Mouse (Mus musculus): ENCODE measurements around the gene Camk1d. TPM values are rescaled to one million over a fixed set of nuclear protein-coding genes. Genes with fewer than 3 reads are reported as not detected.

The Camk1d gene
- polyA plus RNA-seq, 1 experiment from 2014 or later: 0.94 TPM

DNA sequence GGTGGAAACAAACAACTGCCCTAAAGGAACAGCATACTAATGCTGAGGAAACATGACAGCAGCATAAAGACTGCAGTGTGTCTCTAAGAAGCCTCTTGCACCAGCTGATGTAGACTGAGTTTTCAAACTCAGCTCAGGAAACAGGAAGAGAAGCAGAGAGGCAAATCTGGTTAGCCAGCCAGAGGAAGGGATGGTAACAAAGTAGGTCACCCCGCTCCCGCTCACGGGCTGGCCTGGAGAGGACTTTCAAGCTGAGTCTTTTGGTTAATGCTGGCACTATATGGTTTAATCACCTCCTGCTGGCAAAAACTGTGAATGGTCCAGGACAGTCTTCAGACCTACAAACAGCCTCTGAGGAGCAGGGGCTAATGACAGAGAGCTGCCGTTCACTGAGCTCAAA is 7.7 kb downstream of the Camk1d start:
- H3K27me3 ChIP-seq (ENCODE audit: control insufficient read depth, insufficient read depth, low read length): peaks cover 1% of the 10 kb centered on the region; the same call in 1 of the 2 replicates
- no peak overlapping the region for H3K4me2 ChIP-seq (ENCODE audit: low read depth, low read length)
- H3K4me3 ChIP-seq (ENCODE audit: low read depth, low read length): no peak overlapping the region
- DNase-seq (ENCODE audit: low spot score) (no peak), ATAC-seq (replicated peaks; ENCODE audit: insufficient number of reproducible peaks, low FRiP score, low TSS enrichment, low read depth) (no peak)
- 78% methylated on average over 4 of the region's 4 CpGs for WGBS
- no peaks in the 10 kb centered on the region for H3K9me3 ChIP-seq (replicated peaks; ENCODE audit: control insufficient read depth, low read length)
- H3K4me1 ChIP-seq (ENCODE audit: control insufficient read depth, insufficient read depth, low read length): no peaks in the 10 kb centered on the region
- no peak overlapping the region for H3K27ac ChIP-seq (replicated peaks; ENCODE audit: low read depth, low read length)
- no peak overlapping the region for H3K9ac ChIP-seq (replicated peaks; ENCODE audit: low read length)
- no peaks in the 10 kb centered on the region for H3K36me3 ChIP-seq (replicated peaks; ENCODE audit: control insufficient read depth, insufficient read depth, low read depth, low read length)

DNA sequence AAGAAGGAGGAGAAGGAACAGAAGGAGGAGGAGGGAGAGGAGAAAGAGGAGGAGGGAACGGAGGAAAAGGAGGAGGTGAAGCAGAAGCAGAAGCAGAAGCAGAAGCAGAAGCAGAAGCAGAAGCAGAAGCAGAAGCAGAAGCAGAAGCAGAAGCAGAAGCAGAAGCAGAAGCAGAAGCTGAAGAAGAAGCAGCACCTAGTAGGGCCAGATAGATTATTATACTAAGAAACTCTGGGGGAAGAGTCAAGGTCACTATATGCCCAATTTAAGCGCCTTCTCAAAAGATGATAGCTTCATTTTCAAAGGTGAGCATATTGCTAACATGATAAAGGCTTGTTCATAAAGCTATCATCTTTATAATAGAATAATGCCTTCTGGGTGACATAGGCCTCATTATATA is 11.9 kb downstream of the Camk1d start:
- WGBS: 85% methylated on average over 2 of the region's 2 CpGs
- no peak for DNase-seq (ENCODE audit: low spot score)
- no peak for ATAC-seq (replicated peaks; ENCODE audit: insufficient number of reproducible peaks, low FRiP score, low TSS enrichment, low read depth)
- H3K9ac ChIP-seq (replicated peaks; ENCODE audit: low read length): no peak overlapping the region
- no peak overlapping the region for H3K4me3 ChIP-seq (ENCODE audit: low read depth, low read length)
- no peaks in the 10 kb centered on the region for H3K27me3 ChIP-seq (ENCODE audit: control insufficient read depth, insufficient read depth, low read length)
- H3K27ac ChIP-seq (replicated peaks; ENCODE audit: low read depth, low read length): no peak overlapping the region
- H3K4me2 ChIP-seq (ENCODE audit: low read depth, low read length): no peak overlapping the region
- no peaks in the 10 kb centered on the region for H3K9me3 ChIP-seq (replicated peaks; ENCODE audit: control insufficient read depth, low read length)
- H3K4me1 ChIP-seq (ENCODE audit: control insufficient read depth, insufficient read depth, low read length): no peaks in the 10 kb centered on the region
- no peaks in the 10 kb centered on the region for H3K36me3 ChIP-seq (replicated peaks; ENCODE audit: control insufficient read depth, insufficient read depth, low read depth, low read length)

DNA sequence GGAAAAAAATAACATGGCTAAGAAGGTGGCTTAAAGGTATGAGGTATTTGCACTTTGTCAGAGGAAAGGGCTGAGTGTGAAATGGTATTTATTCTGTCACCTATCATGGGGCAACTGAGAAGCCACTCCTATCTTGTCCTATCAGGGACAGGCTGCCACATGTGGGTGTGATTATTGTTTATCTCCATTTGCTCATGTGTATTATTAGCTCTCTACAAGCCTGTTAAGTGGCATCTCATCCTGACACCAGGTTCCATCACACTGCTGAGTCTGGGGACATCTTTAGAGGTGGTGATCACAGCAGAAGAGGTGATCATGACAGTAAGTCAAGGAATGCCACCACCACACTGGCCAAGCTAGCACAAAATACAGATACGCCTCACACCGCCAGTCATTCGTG is 13.4 kb downstream of the Camk1d start:
- Histone ChIP-seq H3K4me3 (ENCODE audit: low read depth, low read length) (no peak overlapping the region), H3K9me3 (replicated peaks; ENCODE audit: control insufficient read depth, low read length) (no peaks in the 10 kb centered on the region), H3K4me1 (ENCODE audit: control insufficient read depth, insufficient read depth, low read length) (no peaks in the 10 kb centered on the region), H3K9ac (replicated peaks; ENCODE audit: low read length) (no peak overlapping the region), H3K27me3 (ENCODE audit: control insufficient read depth, insufficient read depth, low read length) (no peaks in the 10 kb centered on the region), H3K4me2 (ENCODE audit: low read depth, low read length) (no peak overlapping the region), H3K36me3 (replicated peaks; ENCODE audit: control insufficient read depth, insufficient read depth, low read depth, low read length) (no peaks in the 10 kb centered on the region), H3K27ac (replicated peaks; ENCODE audit: low read depth, low read length) (no peak overlapping the region)
- 95% methylated on average over 3 of the region's 3 CpGs for WGBS
- ATAC-seq (replicated peaks; ENCODE audit: insufficient number of reproducible peaks, low FRiP score, low TSS enrichment, low read depth) (no peak), DNase-seq (ENCODE audit: low spot score) (no peak)

DNA sequence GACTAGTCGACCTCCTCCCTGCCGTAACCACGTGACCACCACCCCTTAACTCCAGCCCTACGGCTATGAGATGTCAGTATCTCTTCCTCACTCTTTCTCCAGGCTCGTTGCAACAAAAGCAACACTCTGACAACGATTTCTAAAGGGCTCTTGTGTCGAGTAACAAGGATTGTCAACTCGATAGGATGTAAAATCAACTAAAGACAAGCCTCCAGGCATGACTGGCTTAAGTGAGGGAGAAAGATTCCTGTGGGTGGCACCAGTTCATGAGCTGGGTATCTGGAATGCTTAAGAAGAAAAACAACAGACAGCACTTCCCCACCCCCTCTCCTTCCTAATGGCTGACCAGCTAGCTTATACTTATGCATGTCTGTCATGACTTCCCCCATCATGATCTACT is 15.9 kb downstream of the Camk1d start:
- WGBS: 40% methylated on average over 8 of the region's 8 CpGs
- DNase-seq (ENCODE audit: low spot score) (no peak), ATAC-seq (replicated peaks; ENCODE audit: insufficient number of reproducible peaks, low FRiP score, low TSS enrichment, low read depth) (no peak)
- H3K9ac ChIP-seq (replicated peaks; ENCODE audit: low read length): no peak overlapping the region
- H3K36me3 ChIP-seq (replicated peaks; ENCODE audit: control insufficient read depth, insufficient read depth, low read depth, low read length): no peaks in the 10 kb centered on the region
- no peaks in the 10 kb centered on the region for H3K27me3 ChIP-seq (ENCODE audit: control insufficient read depth, insufficient read depth, low read length)
- H3K27ac ChIP-seq (replicated peaks; ENCODE audit: low read depth, low read length): no peak overlapping the region
- no peak overlapping the region for H3K4me3 ChIP-seq (ENCODE audit: low read depth, low read length)
- H3K4me2 ChIP-seq (ENCODE audit: low read depth, low read length): no peak overlapping the region
- H3K9me3 ChIP-seq (replicated peaks; ENCODE audit: control insufficient read depth, low read length): no peaks in the 10 kb centered on the region
- no peaks in the 10 kb centered on the region for H3K4me1 ChIP-seq (ENCODE audit: control insufficient read depth, insufficient read depth, low read length)

DNA sequence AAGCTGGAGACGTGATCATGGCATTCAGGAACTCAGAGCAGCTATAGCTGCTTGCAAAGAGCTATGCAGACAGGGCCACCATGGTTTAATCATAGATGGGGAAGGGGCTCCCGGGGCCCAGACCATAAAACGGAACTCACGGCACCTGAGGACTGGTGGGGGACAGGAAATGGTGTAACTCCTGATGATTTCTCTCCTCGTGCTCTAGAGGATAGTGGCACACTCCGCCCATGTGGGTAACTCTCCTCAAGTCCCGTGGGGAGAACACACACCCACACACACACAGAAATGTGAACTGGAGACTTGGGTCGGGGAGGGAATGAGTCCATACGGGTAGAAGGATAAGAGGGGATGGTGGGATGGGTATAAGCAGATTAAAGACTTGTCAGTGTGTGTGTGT is 20.2 kb downstream of the Camk1d start:
- Histone ChIP-seq H3K9me3 (replicated peaks; ENCODE audit: control insufficient read depth, low read length) (no peaks in the 10 kb centered on the region), H3K4me2 (ENCODE audit: low read depth, low read length) (no peak overlapping the region), H3K36me3 (replicated peaks; ENCODE audit: control insufficient read depth, insufficient read depth, low read depth, low read length) (no peaks in the 10 kb centered on the region), H3K4me1 (ENCODE audit: control insufficient read depth, insufficient read depth, low read length) (no peaks in the 10 kb centered on the region), H3K27me3 (ENCODE audit: control insufficient read depth, insufficient read depth, low read length) (no peaks in the 10 kb centered on the region), H3K9ac (replicated peaks; ENCODE audit: low read length) (no peak overlapping the region), H3K4me3 (ENCODE audit: low read depth, low read length) (no peak overlapping the region), H3K27ac (replicated peaks; ENCODE audit: low read depth, low read length) (no peak overlapping the region)
- ATAC-seq (replicated peaks; ENCODE audit: insufficient number of reproducible peaks, low FRiP score, low TSS enrichment, low read depth) (no peak), DNase-seq (ENCODE audit: low spot score) (no peak)
- 88% methylated on average over 9 of the region's 9 CpGs for WGBS

DNA sequence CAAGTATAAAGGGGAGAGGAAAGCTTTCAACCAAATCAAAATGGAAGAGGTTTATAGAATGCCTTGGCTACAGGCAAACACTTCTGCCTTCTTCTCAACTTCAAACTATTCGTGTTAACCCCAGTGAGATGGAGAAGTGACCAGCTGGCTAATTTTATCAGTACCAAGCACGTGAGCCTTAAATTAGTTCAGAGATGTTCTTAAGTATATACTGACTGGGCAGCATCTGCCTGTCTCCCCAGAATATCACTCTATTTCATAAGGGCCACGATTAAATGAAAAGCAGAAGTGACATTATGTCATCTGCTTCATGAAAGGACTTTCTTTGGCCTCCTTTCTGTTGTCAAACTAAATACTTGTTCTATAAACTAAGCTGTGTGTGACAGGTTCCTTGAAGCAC is 22.6 kb downstream of the Camk1d start:
- H3K4me1 ChIP-seq (ENCODE audit: control insufficient read depth, insufficient read depth, low read length): no peaks in the 10 kb centered on the region
- 76% methylated on average over 3 of the region's 3 CpGs for WGBS
- H3K27me3 ChIP-seq (ENCODE audit: control insufficient read depth, insufficient read depth, low read length): no peaks in the 10 kb centered on the region
- no peak overlapping the region for H3K9ac ChIP-seq (replicated peaks; ENCODE audit: low read length)
- H3K36me3 ChIP-seq (replicated peaks; ENCODE audit: control insufficient read depth, insufficient read depth, low read depth, low read length): no peaks in the 10 kb centered on the region
- no peaks in the 10 kb centered on the region for H3K9me3 ChIP-seq (replicated peaks; ENCODE audit: control insufficient read depth, low read length)
- ATAC-seq (replicated peaks; ENCODE audit: insufficient number of reproducible peaks, low FRiP score, low TSS enrichment, low read depth): no peak
- H3K4me2 ChIP-seq (ENCODE audit: low read depth, low read length): no peak overlapping the region
- H3K4me3 ChIP-seq (ENCODE audit: low read depth, low read length): no peak overlapping the region
- H3K27ac ChIP-seq (replicated peaks; ENCODE audit: low read depth, low read length): no peak overlapping the region
- DNase-seq (ENCODE audit: low spot score): no peak

DNA sequence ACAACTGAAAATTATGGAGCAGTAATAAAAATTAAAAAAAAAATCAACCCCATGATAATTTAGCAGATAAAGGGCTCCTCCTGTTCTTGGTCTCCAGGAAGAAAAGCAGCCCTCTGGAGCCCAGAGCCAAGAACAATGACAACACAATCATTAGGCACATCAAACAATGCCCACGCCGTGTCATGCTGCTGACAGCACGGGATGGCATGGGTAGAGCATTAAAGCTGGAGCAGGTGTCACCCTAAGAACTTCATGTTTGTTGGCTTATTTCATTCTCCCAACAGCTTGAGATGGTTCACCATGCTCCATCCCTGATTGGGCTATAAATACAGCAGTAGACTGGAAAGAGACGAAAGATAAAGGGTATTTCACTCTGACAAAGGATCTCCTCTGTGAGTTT is 30.9 kb downstream of the Camk1d start:
- WGBS: 95% methylated on average over 4 of the region's 4 CpGs
- no peak for ATAC-seq (replicated peaks; ENCODE audit: insufficient number of reproducible peaks, low FRiP score, low TSS enrichment, low read depth)

DNA sequence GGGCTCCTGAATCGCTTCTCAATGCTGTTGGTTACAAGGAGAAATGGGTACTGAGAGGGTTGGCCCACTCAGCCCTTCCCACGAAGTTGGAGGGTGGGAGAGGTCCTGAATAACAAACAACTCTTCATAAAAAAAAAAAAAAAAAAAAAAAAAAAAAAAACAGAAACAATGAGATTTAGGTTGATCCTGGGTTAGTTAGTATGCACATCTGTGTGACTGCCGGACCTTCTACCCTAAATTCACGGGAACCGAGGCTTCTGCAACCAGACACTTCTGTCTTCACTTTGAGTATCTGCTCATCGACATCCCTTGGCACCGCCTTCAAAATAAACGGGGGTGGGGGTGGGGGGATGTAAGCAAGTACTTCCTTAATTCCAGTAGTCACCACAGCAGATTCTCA is 32.4 kb downstream of the Camk1d start:
- no peak for DNase-seq (ENCODE audit: low spot score)
- 85% methylated on average over 8 of the region's 8 CpGs for WGBS
- Histone ChIP-seq H3K27me3 (ENCODE audit: control insufficient read depth, insufficient read depth, low read length) (no peaks in the 10 kb centered on the region), H3K9ac (replicated peaks; ENCODE audit: low read length) (no peak overlapping the region), H3K4me2 (ENCODE audit: low read depth, low read length) (no peak overlapping the region), H3K4me3 (ENCODE audit: low read depth, low read length) (no peak overlapping the region), H3K27ac (replicated peaks; ENCODE audit: low read depth, low read length) (no peak overlapping the region), H3K36me3 (replicated peaks; ENCODE audit: control insufficient read depth, insufficient read depth, low read depth, low read length) (no peaks in the 10 kb centered on the region), H3K9me3 (replicated peaks; ENCODE audit: control insufficient read depth, low read length) (no peaks in the 10 kb centered on the region), H3K4me1 (ENCODE audit: control insufficient read depth, insufficient read depth, low read length) (no peaks in the 10 kb centered on the region)
- no peak for ATAC-seq (replicated peaks; ENCODE audit: insufficient number of reproducible peaks, low FRiP score, low TSS enrichment, low read depth)

More for the DNA sequence above, 30.9 kb downstream of the Camk1d start:
- Histone ChIP-seq H3K36me3 (replicated peaks; ENCODE audit: control insufficient read depth, insufficient read depth, low read depth, low read length) (no peaks in the 10 kb centered on the region), H3K4me2 (ENCODE audit: low read depth, low read length) (no peak overlapping the region), H3K27ac (replicated peaks; ENCODE audit: low read depth, low read length) (no peak overlapping the region), H3K9me3 (replicated peaks; ENCODE audit: control insufficient read depth, low read length) (no peaks in the 10 kb centered on the region), H3K27me3 (ENCODE audit: control insufficient read depth, insufficient read depth, low read length) (no peaks in the 10 kb centered on the region), H3K9ac (replicated peaks; ENCODE audit: low read length) (no peak overlapping the region), H3K4me3 (ENCODE audit: low read depth, low read length) (no peak overlapping the region), H3K4me1 (ENCODE audit: control insufficient read depth, insufficient read depth, low read length) (no peaks in the 10 kb centered on the region)
- DNase-seq (ENCODE audit: low spot score): no peak
